Mouse (Mus musculus): Measurements from ENCODE around the gene Lonp2. TPM values are rescaled to one million over a fixed set of nuclear protein-coding genes. Genes with fewer than 3 reads are reported as not detected.

Gene Lonp2
- polyA plus RNA-seq, 1 experiment from 2014 or later: 67.9 TPM

DNA sequence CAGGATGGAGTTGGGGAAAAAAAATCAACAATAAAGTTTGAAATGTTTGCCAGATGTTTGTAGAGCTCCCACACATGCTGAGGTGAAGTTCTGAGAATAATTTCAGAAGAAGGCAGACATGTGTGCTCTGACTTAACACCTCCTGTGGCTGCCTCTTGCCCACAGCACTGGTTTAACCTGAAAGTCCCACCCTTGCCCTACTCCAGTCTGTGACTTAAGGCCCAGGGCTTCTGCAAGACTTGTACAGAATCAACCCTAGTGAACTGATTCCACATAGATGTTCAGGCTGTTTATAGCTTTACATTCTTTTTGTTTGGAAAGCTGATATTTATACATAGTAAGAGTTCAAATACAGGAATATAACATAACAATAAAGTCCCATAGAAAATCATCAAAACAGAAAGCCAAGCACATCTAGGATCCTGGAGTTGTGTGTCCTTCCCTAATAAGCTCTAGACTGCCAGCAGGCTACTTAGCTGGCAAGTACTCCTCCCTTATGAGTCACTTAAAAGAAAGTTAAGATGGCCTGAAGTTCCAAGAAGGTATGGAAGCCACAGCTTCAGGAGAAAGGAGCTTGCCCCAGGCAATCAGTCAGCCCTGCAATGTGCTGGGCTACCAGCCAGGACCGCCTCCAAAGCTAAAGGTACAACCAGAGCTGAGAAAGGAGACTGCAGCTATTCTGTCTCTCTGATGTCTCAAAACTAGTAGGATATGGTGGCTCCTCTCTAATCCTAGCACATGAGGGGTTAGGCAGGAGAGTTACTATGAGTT is 146.3 kb downstream of the Lonp2 start:
- no peaks in the 10 kb centered on the region for H3K36me3 ChIP-seq (ENCODE audit: insufficient read depth, low read length)
- TF ChIP-seq CTCF (IDR thresholded peaks at IDR 0.05; ENCODE audit: low read depth): no peak
- no peak overlapping the region for H3K4me2 ChIP-seq (ENCODE audit: low read length)
- no peaks in the 10 kb centered on the region for H3K27me3 ChIP-seq (ENCODE audit: insufficient read depth, low read length)
- no peaks in the 10 kb centered on the region for H3K9me3 ChIP-seq (replicated peaks; ENCODE audit: low read length)
- no peaks in the 10 kb centered on the region for H3K4me1 ChIP-seq (replicated peaks; ENCODE audit: insufficient read depth, low read length)
- ATAC-seq (replicated peaks; ENCODE audit: low FRiP score, low read depth) (no peak), DNase-seq (ENCODE audit: low spot score) (no peak)
- no peak overlapping the region for H3K4me3 ChIP-seq (replicated peaks; ENCODE audit: low read depth, low read length)
- H3K27ac ChIP-seq: no peak overlapping the region
- no peak overlapping the region for H3K9ac ChIP-seq (ENCODE audit: low read depth, low read length)
- WGBS: 70% methylated on average over 1 of the region's 1 CpGs

Small RNAs within 50 kb of the gene (microRNA-seq; reads per million reads assigned to microRNA genes)
- not detected for gene Gm44348

Other genes with a start within 250 kb of the Lonp2 start
- gene Abcc12, start 43.4 kb upstream of the Lonp2 start, polyA plus RNA-seq (2015; fragmentation: Nextera tagmentation; extraction: Ambion mirVana): 0.04 TPM in 1 of 2 replicates, not detected in the other
- gene Gm10638, start 121.7 kb downstream of the Lonp2 start, polyA plus RNA-seq (2015; fragmentation: Nextera tagmentation; extraction: Ambion mirVana): 6.5 and 6.9 TPM in 2 replicates
- gene Siah1a, start 121.9 kb downstream of the Lonp2 start, polyA plus RNA-seq (2015; fragmentation: Nextera tagmentation; extraction: Ambion mirVana): 48.0 and 50.1 TPM in 2 replicates